Mouse (Mus musculus): Measurements from ENCODE around the gene Rdh19. TPM values are rescaled to one million over a fixed set of nuclear protein-coding genes. Genes with fewer than 3 reads are reported as not detected.

Gene Rdh19
- polyA plus RNA-seq, 1 experiment from 2014 or later = not detected

DNA sequence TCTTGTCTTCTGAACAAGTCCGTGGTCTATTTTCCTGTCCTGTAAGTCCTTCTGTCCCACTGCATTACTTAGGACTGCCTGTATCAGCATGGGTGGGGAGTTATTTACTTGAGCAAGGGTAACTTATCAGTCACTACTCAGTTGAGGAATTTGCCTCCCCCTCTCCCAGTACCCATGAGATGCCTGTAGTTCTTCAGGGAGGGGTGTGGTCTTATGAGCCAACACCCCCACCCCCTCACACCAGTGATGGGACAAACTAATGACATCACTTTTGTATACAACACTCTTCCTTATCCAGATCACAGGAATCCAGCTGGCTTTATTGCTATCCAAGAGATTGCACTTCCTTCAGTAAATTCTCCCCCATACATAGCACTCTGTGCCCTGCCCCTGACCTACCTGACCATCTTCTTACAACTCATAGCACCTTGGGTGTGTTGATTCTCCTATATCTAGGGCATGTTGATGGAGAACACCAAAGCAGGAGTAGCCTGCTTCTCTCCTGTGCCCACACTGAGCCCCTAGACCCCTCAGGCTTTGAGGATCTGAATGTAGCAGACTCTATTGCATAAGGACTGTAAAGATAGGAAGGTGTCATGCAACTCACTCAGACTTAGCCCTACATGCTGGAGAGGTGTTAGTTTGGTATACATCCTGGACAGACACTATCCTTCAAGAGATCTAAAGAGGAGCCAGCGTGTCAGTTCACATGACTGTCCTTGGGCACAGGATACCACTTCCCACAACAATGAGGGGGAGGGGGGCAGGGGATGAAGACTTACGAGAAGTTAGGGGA lies 28.7 kb downstream of the Rdh19 start:
- no peak overlapping the region for H3K27ac ChIP-seq (ENCODE audit: low read length)
- peak; percentile 81 for ATAC-seq
- H3K27me3 ChIP-seq (replicated peaks; ENCODE audit: insufficient read depth, low read length) = no peaks in the 10 kb centered on the region
- peaks cover 11% of the 10 kb centered on the region; the same call in 1 of the 2 replicates for H3K4me1 ChIP-seq (ENCODE audit: insufficient read depth, low read depth, low read length)
- TF ChIP-seq EP300 (IDR thresholded peaks at IDR 0.05) (no peak; the same call in 1 of the 2 replicates), CTCF (IDR thresholded peaks at IDR 0.05) (no peak)
- H3K9me3 ChIP-seq (ENCODE audit: low read length) = no peaks in the 10 kb centered on the region
- DNase-seq (ENCODE audit: low spot score) = peak; percentile 73
- no peak overlapping the region for H3K4me2 ChIP-seq (replicated peaks; ENCODE audit: low read depth, low read length)
- no peak overlapping the region for H3K4me3 ChIP-seq (ENCODE audit: low read depth, low read length)
- no peaks in the 10 kb centered on the region for H3K36me3 ChIP-seq (ENCODE audit: insufficient read depth, low read length)
- WGBS = 41% methylated on average over 3 of the region's 3 CpGs
- no peak overlapping the region for H3K9ac ChIP-seq (replicated peaks; ENCODE audit: low read depth)

DNA sequence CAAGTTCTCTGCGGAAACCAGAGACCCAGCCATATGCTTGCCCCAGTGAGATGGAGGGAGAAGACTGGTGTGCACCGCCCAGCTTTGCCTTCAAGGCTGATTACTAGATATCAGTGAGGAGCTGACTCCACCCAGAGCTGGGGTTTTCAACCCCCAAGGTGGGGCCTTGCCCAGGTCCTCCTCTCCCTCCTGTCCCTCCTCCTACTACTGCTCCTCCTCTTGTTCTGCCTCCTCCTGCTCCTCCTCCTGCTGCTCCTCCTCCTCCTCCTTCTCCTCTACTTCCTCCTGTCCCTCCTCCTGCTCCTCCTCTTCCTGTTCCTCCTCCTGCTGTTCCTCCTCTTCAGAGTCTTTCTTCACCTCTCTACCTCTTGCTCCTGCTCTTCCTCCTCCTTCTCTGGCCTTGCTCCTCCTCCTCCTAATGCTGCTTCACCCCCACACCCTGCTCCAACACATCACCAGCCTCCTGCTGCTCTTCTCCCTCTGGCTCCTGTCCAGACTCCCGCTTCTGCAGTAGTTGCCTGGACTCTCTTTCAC lies 29.5 kb downstream of the Rdh19 start:
- ATAC-seq = peak; percentile 14; the same call in 1 of the 2 replicates
- TF ChIP-seq EP300 (IDR thresholded peaks at IDR 0.05) (no peak), CTCF (IDR thresholded peaks at IDR 0.05) (no peak)
- WGBS = 74% methylated on average over 3 of the region's 3 CpGs

DNA sequence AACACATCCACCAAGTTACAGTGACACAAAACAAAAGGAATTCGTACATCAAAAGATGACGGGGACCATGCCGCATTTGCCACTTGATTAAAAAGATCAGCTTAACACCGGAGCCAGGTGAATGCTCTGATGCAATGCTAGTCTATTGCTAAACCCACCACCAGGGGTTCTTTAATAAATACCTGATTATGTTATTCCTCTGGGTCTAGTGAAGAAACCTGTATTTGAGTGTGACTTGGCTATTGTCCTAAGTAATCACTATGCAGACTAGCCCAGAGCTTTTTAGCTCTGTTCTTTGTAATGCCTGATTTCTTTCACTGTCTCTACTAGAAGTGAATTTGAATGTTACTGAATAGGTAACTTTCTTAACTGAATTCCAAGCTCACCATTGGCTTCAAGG lies 31.3 kb downstream of the Rdh19 start:
- Histone ChIP-seq H3K27me3 (replicated peaks; ENCODE audit: insufficient read depth, low read length) (no peaks in the 10 kb centered on the region), H3K9ac (replicated peaks; ENCODE audit: low read depth) (no peak overlapping the region), H3K9me3 (ENCODE audit: low read length) (no peaks in the 10 kb centered on the region), H3K36me3 (ENCODE audit: insufficient read depth, low read length) (no peaks in the 10 kb centered on the region), H3K4me2 (replicated peaks; ENCODE audit: low read depth, low read length) (no peak overlapping the region), H3K27ac (ENCODE audit: low read length) (no peak overlapping the region), H3K4me1 (ENCODE audit: insufficient read depth, low read depth, low read length) (peaks cover 11% of the 10 kb centered on the region; the same call in 1 of the 2 replicates), H3K4me3 (ENCODE audit: low read depth, low read length) (no peak overlapping the region)
- ATAC-seq = peak; percentile 46; the same call in 1 of the 2 replicates
- TF ChIP-seq CTCF (IDR thresholded peaks at IDR 0.05) (peak; percentile 34; the same call in 1 of the 2 replicates), EP300 (IDR thresholded peaks at IDR 0.05) (no peak)
- 64% methylated on average over 4 of the region's 4 CpGs for WGBS
- peak; percentile 76 for DNase-seq (ENCODE audit: low spot score)

More for the DNA sequence above, 29.5 kb downstream of the Rdh19 start:
- Histone ChIP-seq H3K9me3 (ENCODE audit: low read length) (no peaks in the 10 kb centered on the region), H3K27me3 (replicated peaks; ENCODE audit: insufficient read depth, low read length) (no peaks in the 10 kb centered on the region), H3K4me1 (ENCODE audit: insufficient read depth, low read depth, low read length) (peaks cover 11% of the 10 kb centered on the region; the same call in 1 of the 2 replicates), H3K4me2 (replicated peaks; ENCODE audit: low read depth, low read length) (no peak overlapping the region), H3K4me3 (ENCODE audit: low read depth, low read length) (no peak overlapping the region), H3K36me3 (ENCODE audit: insufficient read depth, low read length) (no peaks in the 10 kb centered on the region), H3K27ac (ENCODE audit: low read length) (no peak overlapping the region), H3K9ac (replicated peaks; ENCODE audit: low read depth) (no peak overlapping the region)
- peak; percentile 18 for DNase-seq (ENCODE audit: low spot score)

DNA sequence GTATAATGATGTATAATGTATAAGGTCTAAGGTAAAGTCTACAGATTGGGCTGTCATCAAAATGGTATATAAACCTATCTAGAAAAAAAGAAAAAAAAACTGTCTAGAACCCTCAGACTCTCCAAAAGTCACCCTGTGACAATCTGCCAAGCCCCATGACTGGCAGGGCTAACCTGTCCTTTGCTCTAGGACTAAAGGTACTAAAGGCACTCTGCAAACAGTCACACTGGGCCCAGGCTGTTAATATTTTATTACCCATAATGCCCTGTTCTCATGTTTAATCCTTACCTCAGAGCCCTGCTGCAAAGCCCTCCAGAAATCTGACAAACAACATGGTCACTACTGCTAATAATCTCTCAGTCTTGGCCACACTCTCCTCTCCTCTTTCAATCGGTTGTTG lies 36.8 kb downstream of the Rdh19 start:
- H3K36me3 ChIP-seq (ENCODE audit: insufficient read depth, low read length) = no peaks in the 10 kb centered on the region
- no peak for TF ChIP-seq EP300 (IDR thresholded peaks at IDR 0.05)
- no peak for TF ChIP-seq CTCF (IDR thresholded peaks at IDR 0.05)
- H3K4me2 ChIP-seq (replicated peaks; ENCODE audit: low read depth, low read length) = no peak overlapping the region
- no peak overlapping the region for H3K4me3 ChIP-seq (ENCODE audit: low read depth, low read length)
- no peak overlapping the region for H3K9ac ChIP-seq (replicated peaks; ENCODE audit: low read depth)
- no peaks in the 10 kb centered on the region for H3K4me1 ChIP-seq (ENCODE audit: insufficient read depth, low read depth, low read length)
- ATAC-seq (no peak), DNase-seq (ENCODE audit: low spot score) (no peak)
- 68% methylated on average over 1 of the region's 1 CpGs for WGBS
- H3K27ac ChIP-seq (ENCODE audit: low read length) = no peak overlapping the region
- H3K27me3 ChIP-seq (replicated peaks; ENCODE audit: insufficient read depth, low read length) = no peaks in the 10 kb centered on the region
- no peaks in the 10 kb centered on the region for H3K9me3 ChIP-seq (ENCODE audit: low read length)

DNA sequence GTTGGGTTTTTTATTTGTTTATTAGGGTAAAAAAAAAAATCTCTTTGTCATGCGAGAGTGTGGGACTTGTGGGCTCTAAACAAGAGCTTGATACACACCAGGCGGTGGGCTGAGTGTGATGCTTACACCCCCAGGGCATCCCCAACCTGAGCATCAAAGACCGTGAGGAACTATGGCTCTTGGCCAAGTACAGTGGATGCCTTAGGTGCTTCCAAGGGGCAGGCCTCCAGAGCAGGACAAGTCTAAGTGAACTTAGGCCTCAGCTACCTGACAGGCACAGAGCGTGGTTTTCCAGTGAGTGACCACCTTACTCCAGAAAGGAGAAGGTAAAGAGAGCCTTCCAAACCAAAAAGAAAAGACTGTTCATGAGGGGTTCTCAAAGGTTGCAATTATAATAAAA lies 37.2 kb downstream of the Rdh19 start:
- Histone ChIP-seq H3K9ac (replicated peaks; ENCODE audit: low read depth) (no peak overlapping the region), H3K36me3 (ENCODE audit: insufficient read depth, low read length) (no peaks in the 10 kb centered on the region), H3K27me3 (replicated peaks; ENCODE audit: insufficient read depth, low read length) (no peaks in the 10 kb centered on the region), H3K9me3 (ENCODE audit: low read length) (no peaks in the 10 kb centered on the region), H3K4me1 (ENCODE audit: insufficient read depth, low read depth, low read length) (no peaks in the 10 kb centered on the region), H3K4me3 (ENCODE audit: low read depth, low read length) (no peak overlapping the region), H3K4me2 (replicated peaks; ENCODE audit: low read depth, low read length) (no peak overlapping the region), H3K27ac (ENCODE audit: low read length) (no peak overlapping the region)
- ATAC-seq (no peak), DNase-seq (ENCODE audit: low spot score) (no peak)
- TF ChIP-seq EP300 (IDR thresholded peaks at IDR 0.05) = no peak
- no peak for TF ChIP-seq CTCF (IDR thresholded peaks at IDR 0.05)
- WGBS = 81% methylated on average over 4 of the region's 4 CpGs

GRCm38 (mm10) chr10:127888605-127889004 lies 38.9 kb downstream of the Rdh19 start, which contains the start of gene Rdh7:
TSS of gene Rdh7 (minus strand) at chr10:127888817.
- Histone ChIP-seq H3K27ac (ENCODE audit: low read length) (no peak within 1 kb of the TSS), H3K9ac (replicated peaks; ENCODE audit: low read depth) (no peak within 1 kb of the TSS), H3K4me2 (replicated peaks; ENCODE audit: low read depth, low read length) (no peak within 1 kb of the TSS), H3K9me3 (ENCODE audit: low read length) (no peaks in the 10 kb centered on the region), H3K4me1 (ENCODE audit: insufficient read depth, low read depth, low read length) (0 out of 2 replicates have a peak, but pooled peaks cover 2% of the 10 kb centered on the region), H3K27me3 (replicated peaks; ENCODE audit: insufficient read depth, low read length) (no peaks in the 10 kb centered on the region), H3K4me3 (ENCODE audit: low read depth, low read length) (no peak within 1 kb of the TSS), H3K36me3 (ENCODE audit: insufficient read depth, low read length) (no peaks in the 10 kb centered on the region)
- TF ChIP-seq CTCF (IDR thresholded peaks at IDR 0.05) (no peak), EP300 (IDR thresholded peaks at IDR 0.05) (no peak)
- no peak for DNase-seq (ENCODE audit: low spot score)
- no peak for ATAC-seq
